Mouse (Mus musculus) liver, adult (tissue): ENCODE results near the gene Kif26a.

Experiments
- GATA4 ChIP-seq: IDR thresholded peaks from 2 replicates; pipeline ENCODE4 v1.6.1; 2014; ENCODE audit warnings: mild to moderate bottlenecking, low read length; ENCODE audit not compliant: insufficient replicate concordance

The Kif26a gene

GRCm38 (mm10) chr12:112145875-112146651 lies at the start of gene Kif26a:
Gene Kif26a, plus strand, starts transcription at chr12:112146208.
- no peak for TF ChIP-seq GATA4

- TF ChIP-seq GATA4: no peak
Measured at GRCm38 (mm10) chr12:112096733-112097117, 49.3 kb upstream of the Kif26a start.

DNA sequence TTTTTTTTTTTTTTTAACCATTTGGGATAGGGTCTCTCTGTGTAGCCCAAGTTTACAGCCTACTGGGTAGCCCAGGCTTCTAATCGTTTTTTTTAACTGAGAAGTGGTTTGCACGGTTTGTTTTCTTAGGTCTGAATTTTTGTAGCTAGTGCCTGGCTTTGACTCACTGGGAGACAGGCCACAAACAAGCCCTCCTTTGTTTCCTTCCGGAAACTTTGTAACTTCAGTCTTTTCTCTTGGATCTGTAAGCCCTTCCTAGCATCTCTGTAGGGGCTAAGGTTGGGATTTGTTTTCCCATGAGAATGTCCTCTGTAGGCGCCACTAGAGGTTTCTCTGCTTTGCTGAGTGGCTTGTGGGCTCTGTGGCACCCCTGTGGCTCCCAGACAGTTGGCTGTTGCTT lies 45.9 kb upstream of the Kif26a start:
- TF ChIP-seq GATA4: no peak

DNA sequence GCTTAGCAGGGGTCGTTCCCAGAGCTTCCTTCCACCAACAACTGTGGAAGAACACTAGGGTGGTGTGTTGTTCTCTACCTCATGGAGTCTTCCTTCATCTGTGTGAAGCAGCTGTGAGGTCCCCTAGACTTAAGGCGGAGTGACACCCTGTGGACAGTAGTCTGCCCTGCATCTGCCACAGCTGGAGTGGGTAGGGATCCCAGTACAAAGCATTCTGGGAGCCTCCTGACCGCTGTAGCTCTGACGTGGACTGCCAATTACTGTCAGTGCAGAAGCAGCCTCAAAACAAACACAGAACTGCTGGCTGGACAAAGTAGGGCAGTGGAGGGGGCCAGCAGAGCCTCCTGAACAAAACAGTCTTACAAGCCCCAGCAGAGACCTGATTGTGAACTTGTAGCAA lies 45.0 kb upstream of the Kif26a start:
- no peak for TF ChIP-seq GATA4

GRCm38 (mm10) chr12:112103179-112103578 lies 42.8 kb upstream of the Kif26a start:
- no peak for TF ChIP-seq GATA4

GRCm38 (mm10) chr12:112104890-112105289 lies 41.1 kb upstream of the Kif26a start:
- no peak for TF ChIP-seq GATA4

DNA sequence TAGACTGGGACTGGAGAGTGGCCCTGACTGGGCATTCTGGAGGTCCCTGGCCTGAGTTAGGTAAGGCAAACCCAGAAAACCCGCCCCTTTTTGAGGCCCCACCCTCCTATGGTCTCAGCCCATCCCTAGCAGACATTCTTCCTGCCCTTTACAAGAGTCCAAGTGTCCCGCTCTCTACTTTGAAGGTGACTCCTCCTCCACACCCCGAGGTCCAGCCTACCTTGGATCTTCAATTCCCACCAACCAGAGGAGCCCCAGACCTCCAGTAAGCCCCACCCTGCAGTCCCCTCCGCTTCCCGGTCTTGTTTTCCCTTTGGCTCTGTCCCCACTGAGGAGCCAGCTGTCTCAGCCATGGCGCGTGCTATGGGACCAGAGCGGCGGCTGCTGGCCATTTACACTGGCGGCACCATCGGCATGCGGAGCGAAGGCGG lies 39.5 kb upstream of the Kif26a start, which contains the start of gene Aspg:
Gene Aspg (plus strand): TSS at position 139 of the 431 bp plus-strand sequence.
- TF ChIP-seq GATA4: no peak

DNA sequence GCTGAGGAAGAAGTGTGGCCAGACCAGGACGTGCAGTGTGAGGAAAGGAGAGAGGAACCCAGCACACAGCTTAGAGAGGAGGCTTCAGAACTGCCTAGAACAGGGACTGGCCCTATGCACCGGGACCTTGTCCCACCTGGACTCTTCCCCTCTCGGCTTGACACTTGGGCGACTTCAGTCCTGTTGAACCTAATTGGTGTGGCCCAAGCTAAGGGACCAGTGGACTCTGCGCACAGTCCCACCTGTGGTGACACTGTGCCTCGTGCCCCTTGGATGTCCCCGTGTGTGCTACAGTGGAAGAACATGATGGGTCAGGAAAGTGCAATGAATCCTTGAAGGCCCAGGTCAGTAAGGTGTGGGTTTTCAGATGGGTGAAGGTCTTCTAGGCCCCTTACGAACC lies 38.3 kb upstream of the Kif26a start:
- no peak for TF ChIP-seq GATA4

- TF ChIP-seq GATA4: no peak
Measured at GRCm38 (mm10) chr12:112108696-112109445, 37.1 kb upstream of the Kif26a start.

DNA sequence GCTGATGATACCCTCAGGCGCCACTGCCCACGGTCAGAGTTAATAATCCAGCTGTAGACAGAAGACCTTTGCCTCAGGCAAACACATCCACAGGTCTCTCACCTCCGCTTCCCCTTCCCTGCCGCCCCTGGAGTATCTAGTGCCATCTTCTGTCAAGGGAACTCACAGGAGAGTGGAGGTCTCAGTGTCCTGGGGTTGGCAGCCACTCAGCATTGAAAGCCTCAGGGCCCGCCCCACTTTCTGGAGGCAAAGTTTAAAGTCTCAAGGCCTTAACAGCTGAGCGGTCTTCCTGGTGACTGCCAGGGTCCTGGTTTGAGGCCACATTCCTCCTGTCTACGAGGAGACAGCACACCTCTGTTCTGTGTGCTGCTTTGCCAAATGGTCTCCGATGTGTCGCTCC lies 36.3 kb upstream of the Kif26a start:
- TF ChIP-seq GATA4: no peak

DNA sequence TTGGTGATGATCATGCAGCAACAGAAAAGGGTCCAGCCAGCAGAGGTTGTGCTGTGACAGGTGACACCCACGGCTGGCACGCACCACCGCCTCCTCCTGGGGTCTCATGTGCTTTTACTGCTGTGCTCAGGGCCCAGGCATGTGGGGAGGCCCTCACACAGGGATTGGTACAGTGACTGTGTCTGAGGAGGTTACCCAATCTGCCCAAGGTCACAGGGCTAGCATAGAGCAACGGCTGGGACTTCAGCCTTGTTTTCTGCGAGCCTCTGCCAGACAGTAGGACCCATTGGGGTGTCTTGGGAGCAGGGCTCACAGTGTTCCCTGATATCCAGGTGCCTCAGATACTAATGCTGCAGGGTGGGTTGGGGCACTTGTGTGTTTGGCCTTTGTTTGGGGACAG lies 34.7 kb upstream of the Kif26a start:
- no peak for TF ChIP-seq GATA4

GRCm38 (mm10) chr12:112112235-112112634 lies 33.8 kb upstream of the Kif26a start:
- no peak for TF ChIP-seq GATA4

DNA sequence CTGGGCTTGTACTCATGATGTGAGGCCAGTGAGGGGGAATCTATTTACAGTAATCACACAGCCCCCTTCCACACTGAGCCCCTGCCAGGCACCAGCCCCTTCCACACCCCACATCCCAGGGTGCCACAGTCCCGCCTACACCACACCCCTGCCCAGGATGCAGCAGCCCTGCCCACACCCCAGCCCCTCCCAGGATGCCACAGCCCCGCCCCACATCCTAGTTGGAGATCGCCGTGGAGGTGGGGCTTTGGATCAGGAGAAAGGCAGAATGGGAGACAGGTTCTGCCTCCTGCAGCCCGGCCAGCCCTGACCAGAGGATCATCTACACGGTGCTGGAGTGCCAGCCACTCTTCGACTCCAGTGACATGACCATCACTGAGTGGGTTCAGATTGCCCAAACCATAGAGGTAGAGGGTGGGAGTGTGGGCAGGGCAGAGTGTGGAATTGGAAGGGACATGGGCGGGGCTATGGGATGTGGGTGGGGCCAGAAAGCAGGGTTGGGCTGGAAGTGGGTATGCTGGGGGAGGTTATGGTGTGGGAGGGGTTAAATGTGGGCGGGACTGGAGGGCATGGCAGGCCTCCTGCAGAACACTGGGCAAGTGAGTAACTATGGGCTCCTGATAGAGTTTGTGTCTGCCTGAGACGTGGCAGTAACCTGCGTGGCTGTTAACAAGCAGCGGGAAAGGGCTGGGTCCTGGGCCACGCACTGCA lies 33.2 kb upstream of the Kif26a start:
- TF ChIP-seq GATA4: no peak

GRCm38 (mm10) chr12:112113710-112114109 lies 32.3 kb upstream of the Kif26a start:
- no peak for TF ChIP-seq GATA4

GRCm38 (mm10) chr12:112117006-112117405 lies 29.0 kb upstream of the Kif26a start:
- TF ChIP-seq GATA4: no peak

DNA sequence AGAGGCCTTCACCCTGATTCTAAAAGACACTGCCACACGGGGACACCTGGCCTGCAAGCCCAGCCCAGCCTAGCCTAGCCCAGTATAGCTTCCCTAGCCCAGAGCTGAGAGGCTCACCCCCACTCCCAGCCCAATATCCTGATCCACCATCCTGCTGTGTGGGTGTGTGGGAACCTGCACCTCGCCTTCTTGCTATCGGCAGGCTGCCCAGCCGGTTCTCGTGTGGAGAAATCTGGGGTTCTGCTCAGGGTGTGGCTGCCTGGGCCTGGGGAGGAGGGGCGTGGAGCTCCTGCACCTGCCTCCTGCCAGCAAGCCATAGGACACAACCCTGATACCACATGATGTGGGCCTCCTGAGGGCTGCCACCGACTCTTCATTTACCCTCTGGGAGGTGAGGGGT lies 28.4 kb upstream of the Kif26a start:
- no peak for TF ChIP-seq GATA4

DNA sequence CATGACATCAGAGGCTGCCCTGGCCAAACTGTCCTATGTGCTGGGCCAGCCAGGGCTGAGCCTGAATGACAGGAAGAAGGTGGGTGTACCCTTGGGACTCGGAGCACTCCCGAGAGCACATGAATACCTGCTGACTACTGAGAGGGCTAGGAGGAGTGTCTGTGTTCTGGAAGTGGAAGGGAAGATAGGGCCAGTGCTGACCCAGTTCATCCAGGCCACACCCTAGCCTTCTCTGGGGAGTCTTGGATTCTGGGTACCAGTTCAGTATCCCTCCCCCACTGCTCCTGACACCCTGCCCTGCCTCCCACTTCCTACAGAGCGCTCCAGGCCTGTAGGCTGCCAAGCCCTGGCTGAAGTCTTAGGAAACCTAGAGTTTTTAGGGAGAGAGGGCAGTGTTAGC lies 24.8 kb upstream of the Kif26a start:
- TF ChIP-seq GATA4: no peak
